Mouse (Mus musculus) kidney, embryonic 14.5 days (tissue): ENCODE results near the gene G2e3. TPM values are rescaled to one million over a fixed set of nuclear protein-coding genes. Genes with fewer than 3 reads are reported as not detected.

Experiments used
- ATAC-seq: fragments of 200-750 bp; cut with Nextera tagmentation; 2 replicates; pipeline ENCODE4 v1.8.0; 2017; ENCODE audit warnings: moderate number of reproducible peaks, mild to moderate bottlenecking, moderate TSS enrichment, moderate library complexity; ENCODE audit not compliant: low FRiP score, low TSS enrichment
- H3K27ac ChIP-seq: fragments of 300-500 bp; sonication (generic); 2 replicates; pipeline ENCODE4 v1.5.1; 2014; ENCODE audit warnings: low read depth, mild to moderate bottlenecking, low read length, moderate library complexity, mixed read lengths
- H3K27me3 ChIP-seq: fragments of 300-500 bp; sonication (generic); 2 replicates; pipeline ENCODE4 v1.6.1; 2014; ENCODE audit warnings: mild to moderate bottlenecking, low read length; ENCODE audit not compliant: control insufficient read depth, insufficient read depth
- H3K36me3 ChIP-seq: fragments of 300-500 bp; sonication (generic); 2 replicates; pipeline ENCODE4 v1.6.1; 2014; ENCODE audit warnings: low read length, mixed read lengths; ENCODE audit not compliant: control insufficient read depth, insufficient read depth
- H3K4me1 ChIP-seq: fragments of 300-500 bp; sonication (generic); 2 replicates; pipeline ENCODE4 v1.6.1; 2014; ENCODE audit warnings: low read length, mixed read lengths; ENCODE audit not compliant: control insufficient read depth, insufficient read depth
- H3K4me2 ChIP-seq: fragments of 300-500 bp; sonication (generic); replicated peaks from 2 replicates; pipeline ENCODE4 v1.6.1; 2014; ENCODE audit warnings: low read depth, mild to moderate bottlenecking, low read length
- H3K4me3 ChIP-seq: fragments of 300-500 bp; sonication (generic); 2 replicates; pipeline ENCODE4 v1.5.1; 2014; ENCODE audit warnings: mild to moderate bottlenecking, low read length
- H3K9ac ChIP-seq: fragments of 300-500 bp; sonication (generic); 2 replicates; pipeline ENCODE4 v1.6.1; 2014; ENCODE audit warnings: low read depth, mild to moderate bottlenecking, low read length, moderate library complexity
- H3K9me3 ChIP-seq: fragments of 300-500 bp; sonication (generic); 2 replicates; pipeline ENCODE4 v1.6.1; 2016; ENCODE audit warnings: low read length; ENCODE audit not compliant: control insufficient read depth
- WGBS: fragments of 180-500 bp; shearing (Covaris S2); extraction: QIAGEN DNeasy Blood & Tissue Kit; methylation state at CpG from one replicate; pipeline ENCODE4 v1.1.7; 2014; 5-methylcytosine and 5-hydroxymethylcytosine counted together
- polyA plus RNA-seq: library from polyadenylated mRNA; unstranded; fragments of >200 nt; fragmentation: Nextera tagmentation; extraction: Ambion mirVana; gene quantifications from 2 replicates; pipeline ENCODE4 v1.2.1, GENCODE M21; 2014

The G2e3 gene
- polyA plus RNA-seq, 1 experiment from 2014 or later = 38.8 TPM

- no peak for ATAC-seq
- WGBS = 97% methylated on average over 3 of the region's 3 CpGs
Observed at GRCm38 (mm10) chr12:51368504-51368903, 20.6 kb downstream of the G2e3 start.

GRCm38 (mm10) chr12:51377003-51377887 lies 29.4 kb downstream of the G2e3 start, which contains the start of gene Scfd1:
Gene Scfd1, plus strand, starts transcription at chr12:51377510.
- WGBS = under 1% methylated on average over 34 of the region's 34 CpGs
- peak; percentile 100 for ATAC-seq
- H3K4me2 ChIP-seq = peak within 1 kb of the TSS; percentile 59
- no peaks in the 10 kb centered on the region for H3K27me3 ChIP-seq
- no peaks in the 10 kb centered on the region for H3K4me1 ChIP-seq
- peak within 1 kb of the TSS; percentile 73 for H3K4me3 ChIP-seq
- no peaks in the 10 kb centered on the region for H3K9me3 ChIP-seq
- peak within 1 kb of the TSS; percentile 79 for H3K9ac ChIP-seq
- H3K36me3 ChIP-seq = peaks cover 24% of the 10 kb centered on the region
- peak within 1 kb of the TSS; percentile 57 for H3K27ac ChIP-seq

More at GRCm38 (mm10) chr12:51368504-51368903, 20.6 kb downstream of the G2e3 start:
- H3K9me3 ChIP-seq = no peaks in the 10 kb centered on the region
- H3K4me2 ChIP-seq = no peak overlapping the region
- peaks cover 73% of the 10 kb centered on the region for H3K36me3 ChIP-seq
- no peak overlapping the region for H3K27ac ChIP-seq
- H3K4me1 ChIP-seq = no peaks in the 10 kb centered on the region
- H3K27me3 ChIP-seq = no peaks in the 10 kb centered on the region
- no peak overlapping the region for H3K9ac ChIP-seq
- no peak overlapping the region for H3K4me3 ChIP-seq

- no peak for ATAC-seq
- 17% methylated on average over 6 of the region's 6 CpGs for WGBS
- peak overlapping the region; percentile 79 for H3K9ac ChIP-seq
- H3K27me3 ChIP-seq = no peaks in the 10 kb centered on the region
- H3K27ac ChIP-seq = peak overlapping the region; percentile 57
- H3K36me3 ChIP-seq = peaks cover 18% of the 10 kb centered on the region
- peak overlapping the region; percentile 73 for H3K4me3 ChIP-seq
- H3K9me3 ChIP-seq = no peaks in the 10 kb centered on the region
- H3K4me1 ChIP-seq = no peaks in the 10 kb centered on the region
- peak overlapping the region; percentile 59 for H3K4me2 ChIP-seq
Observed at GRCm38 (mm10) chr12:51377888-51378190, 30.0 kb downstream of the G2e3 start.

GRCm38 (mm10) chr12:51399871-51400270 lies 52.0 kb downstream of the G2e3 start:
- WGBS = 95% methylated on average over 6 of the region's 6 CpGs
- H3K4me3 ChIP-seq = no peak overlapping the region
- H3K4me1 ChIP-seq = no peaks in the 10 kb centered on the region
- no peaks in the 10 kb centered on the region for H3K9me3 ChIP-seq
- H3K4me2 ChIP-seq = no peak overlapping the region
- ATAC-seq = no peak
- no peaks in the 10 kb centered on the region for H3K27me3 ChIP-seq
- H3K36me3 ChIP-seq = peaks cover 66% of the 10 kb centered on the region
- H3K27ac ChIP-seq = no peak overlapping the region
- no peak overlapping the region for H3K9ac ChIP-seq

GRCm38 (mm10) chr12:51402060-51402698 lies 54.3 kb downstream of the G2e3 start:
- H3K27ac ChIP-seq = no peak overlapping the region
- ATAC-seq = peak; percentile 52; the same call in 1 of the 2 replicates
- H3K36me3 ChIP-seq = peaks cover 53% of the 10 kb centered on the region
- no peaks in the 10 kb centered on the region for H3K27me3 ChIP-seq
- H3K9me3 ChIP-seq = no peaks in the 10 kb centered on the region
- H3K4me1 ChIP-seq = no peaks in the 10 kb centered on the region
- no peak overlapping the region for H3K4me2 ChIP-seq
- H3K9ac ChIP-seq = no peak overlapping the region
- WGBS = 73% methylated on average over 5 of the region's 5 CpGs
- no peak overlapping the region for H3K4me3 ChIP-seq

- ATAC-seq = no peak
- H3K36me3 ChIP-seq = peaks cover 48% of the 10 kb centered on the region
Observed at GRCm38 (mm10) chr12:51403987-51404586, 56.2 kb downstream of the G2e3 start.

GRCm38 (mm10) chr12:51411362-51411761 lies 63.5 kb downstream of the G2e3 start:
- no peak for ATAC-seq
- peaks cover 38% of the 10 kb centered on the region for H3K36me3 ChIP-seq
- 90% methylated on average over 4 of the region's 4 CpGs for WGBS

More at GRCm38 (mm10) chr12:51403987-51404586, 56.2 kb downstream of the G2e3 start:
- no peak overlapping the region for H3K4me3 ChIP-seq
- H3K9me3 ChIP-seq = no peaks in the 10 kb centered on the region
- no peaks in the 10 kb centered on the region for H3K27me3 ChIP-seq
- H3K27ac ChIP-seq = no peak overlapping the region
- H3K4me1 ChIP-seq = no peaks in the 10 kb centered on the region
- H3K9ac ChIP-seq = no peak overlapping the region
- no peak overlapping the region for H3K4me2 ChIP-seq
- WGBS = 75% methylated on average over 4 of the region's 4 CpGs

More at GRCm38 (mm10) chr12:51411362-51411761, 63.5 kb downstream of the G2e3 start:
- H3K27me3 ChIP-seq = no peaks in the 10 kb centered on the region
- no peak overlapping the region for H3K4me2 ChIP-seq
- no peak overlapping the region for H3K9ac ChIP-seq
- H3K27ac ChIP-seq = no peak overlapping the region
- no peaks in the 10 kb centered on the region for H3K9me3 ChIP-seq
- H3K4me3 ChIP-seq = no peak overlapping the region
- H3K4me1 ChIP-seq = no peaks in the 10 kb centered on the region
